Mouse (Mus musculus): ENCODE results near the gene Ankrd11.

DNA sequence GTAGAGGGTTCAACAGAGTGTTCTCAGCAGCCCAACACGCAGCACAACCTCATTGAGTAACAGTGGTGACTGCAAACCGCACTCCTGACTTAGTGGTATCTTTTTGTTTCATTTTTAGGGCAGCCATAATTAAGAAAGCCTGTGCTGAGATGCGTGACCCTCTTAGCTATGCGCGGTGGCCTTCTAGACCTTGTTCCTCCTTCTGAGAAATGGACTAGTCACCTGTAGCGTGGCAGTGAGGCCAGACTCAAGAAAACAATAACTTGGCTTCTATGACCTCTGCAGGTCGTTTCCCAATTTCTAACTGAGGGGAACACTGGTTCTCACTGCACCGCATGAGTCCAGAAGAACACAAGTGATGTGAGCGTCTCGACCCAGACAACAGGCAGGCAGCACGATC lies 137.6 kb downstream of the Ankrd11 start:
- no peak for TF ChIP-seq POLR2A (IDR thresholded peaks at IDR 0.05; ENCODE audit: extremely low read depth, insufficient read depth, low read length)
- TF ChIP-seq CTCF (IDR thresholded peaks at IDR 0.05; ENCODE audit: extremely low read depth, insufficient read depth, low read length), result no peak

Measured in cortical plate, adult 2 months (tissue).